In genomic region chr7:5020685-5021084, GRCm38 (mm10) we compare ENCODE assay signal across 9 mouse cellular contexts. TPM values are rescaled to one million over a fixed set of nuclear protein-coding genes. Genes with fewer than 3 reads are reported as not detected.
DNase-seq lines count a peak whose midpoint lies in the region; ATAC-seq and TF ChIP-seq lines count a peak whose summit lies in the region.
"Had no signal": no experiment of that assay in that cellular context is flagged by ENCODE, and none has a peak within 500 bp of the region (broad histone marks: within the 10 kb centered on the region; RNA-seq: fewer than 3 reads in every experiment).

No protein-coding gene starts in this region.

- H3K27me3 ChIP-seq in heart, embryonic 14.5 days (ENCODE audit: control insufficient read depth, insufficient read depth, low read length) = no peaks in the 10 kb centered on the region
- H3K27me3 ChIP-seq in E14TG2a.4 (ENCODE audit: insufficient read depth, low read length) = no peaks in the 10 kb centered on the region
- H3K27me3 ChIP-seq in embryonic facial prominence, embryonic 14.5 days (replicated peaks; ENCODE audit: control insufficient read depth, insufficient read depth, low read length) = no peaks in the 10 kb centered on the region
- H3K27me3 ChIP-seq in limb, embryonic 15.5 days = no peaks in the 10 kb centered on the region
- H3K27me3 ChIP-seq in stomach, embryonic 15.5 days (replicated peaks) = no peaks in the 10 kb centered on the region

- H3K36me3 ChIP-seq in heart, embryonic 14.5 days (ENCODE audit: control insufficient read depth, insufficient read depth, low read length) = peaks cover 46% of the 10 kb centered on the region
- H3K36me3 ChIP-seq in E14TG2a.4 (ENCODE audit: insufficient read depth, low read length) = peaks cover 48% of the 10 kb centered on the region
- H3K36me3 ChIP-seq in embryonic facial prominence, embryonic 14.5 days (ENCODE audit: control insufficient read depth, insufficient read depth, low read length) = peaks cover 47% of the 10 kb centered on the region
- peaks cover 45% of the 10 kb centered on the region for H3K36me3 ChIP-seq in limb, embryonic 15.5 days
- peaks cover 34% of the 10 kb centered on the region for H3K36me3 ChIP-seq in stomach, embryonic 15.5 days

- H3K27ac ChIP-seq in heart, embryonic 14.5 days (replicated peaks in 1 of 2; ENCODE audit: control insufficient read depth in 1 of 2, insufficient read depth in 1 of 2, low read depth in 2 of 2, low read length in 2 of 2) = peak overlapping the region; percentile 76 to 97
- peak overlapping the region; percentile 93 for H3K27ac ChIP-seq in embryonic facial prominence, embryonic 14.5 days (replicated peaks; ENCODE audit: low read depth, low read length)
- peak overlapping the region; percentile 98 for H3K27ac ChIP-seq in limb, embryonic 15.5 days
- H3K27ac ChIP-seq in stomach, embryonic 15.5 days = peak overlapping the region; percentile 97

- no peak for TF ChIP-seq CTCF in E14TG2a.4 (conservative IDR thresholded peaks at IDR 0.05; ENCODE audit: low read length)

- intact Hi-C loops in left cerebral cortex, postnatal 4 days (cut with DNase I) = no loop called here

- H3K4me2 ChIP-seq in heart, embryonic 14.5 days (ENCODE audit: low read length) = peak overlapping the region; percentile 80
- peak overlapping the region; percentile 84 for H3K4me2 ChIP-seq in embryonic facial prominence, embryonic 14.5 days (ENCODE audit: low read depth, low read length)
- peak overlapping the region; percentile 71 for H3K4me2 ChIP-seq in limb, embryonic 15.5 days
- H3K4me2 ChIP-seq in stomach, embryonic 15.5 days = peak overlapping the region; percentile 79

- ATAC-seq in heart, embryonic 14.5 days (ENCODE audit: insufficient number of reproducible peaks, insufficient read depth, low FRiP score, low read depth) = no peak
- peak; percentile 10; the same call in 1 of the 2 replicates for ATAC-seq in embryonic facial prominence, embryonic 14.5 days (ENCODE audit: low read depth)
- ATAC-seq in limb, embryonic 15.5 days (ENCODE audit: insufficient number of reproducible peaks, low FRiP score, low TSS enrichment, low read depth) = no peak; the same call in 1 of the 2 replicates
- peak; percentile 0 for ATAC-seq in stomach, embryonic 15.5 days (ENCODE audit: insufficient read depth, low FRiP score, low read depth)

- peak overlapping the region; percentile 79 to 86 for H3K4me3 ChIP-seq in heart, embryonic 14.5 days (ENCODE audit: control insufficient read depth in 1 of 2, insufficient read depth in 1 of 2, low read depth in 1 of 2, low read length in 2 of 2)
- peak overlapping the region; percentile 95 for H3K4me3 ChIP-seq in E14TG2a.4 (replicated peaks; ENCODE audit: low read length)
- peak overlapping the region; percentile 92 for H3K4me3 ChIP-seq in embryonic facial prominence, embryonic 14.5 days (ENCODE audit: low read depth, low read length)
- H3K4me3 ChIP-seq in limb, embryonic 15.5 days = peak overlapping the region; percentile 79
- H3K4me3 ChIP-seq in stomach, embryonic 15.5 days (replicated peaks) = peak overlapping the region; percentile 90

- H3K9me3 ChIP-seq in heart, embryonic 14.5 days (ENCODE audit: control insufficient read depth, low read length) = no peaks in the 10 kb centered on the region
- peaks cover 5% of the 10 kb centered on the region for H3K9me3 ChIP-seq in E14TG2a.4 (ENCODE audit: low read length)
- H3K9me3 ChIP-seq in embryonic facial prominence, embryonic 14.5 days (ENCODE audit: control insufficient read depth, low read length) = no peaks in the 10 kb centered on the region
- H3K9me3 ChIP-seq in limb, embryonic 15.5 days = no peaks in the 10 kb centered on the region
- H3K9me3 ChIP-seq in stomach, embryonic 15.5 days = no peaks in the 10 kb centered on the region

- H3K9ac ChIP-seq in heart, embryonic 14.5 days (ENCODE audit: low read length) = peak overlapping the region; percentile 97
- H3K9ac ChIP-seq in embryonic facial prominence, embryonic 14.5 days (ENCODE audit: low read depth, low read length) = peak overlapping the region; percentile 94
- H3K9ac ChIP-seq in limb, embryonic 15.5 days = peak overlapping the region; percentile 87
- H3K9ac ChIP-seq in stomach, embryonic 15.5 days = peak overlapping the region; percentile 94

- H3K4me1 ChIP-seq in heart, embryonic 14.5 days (ENCODE audit: control insufficient read depth in 2 of 2, insufficient read depth in 2 of 2, low read length in 2 of 2) = peaks cover 4 to 14% of the 10 kb centered on the region in 2 experiments
- H3K4me1 ChIP-seq in E14TG2a.4 (replicated peaks; ENCODE audit: low read depth, low read length) = peaks cover 58% of the 10 kb centered on the region
- peaks cover 12% of the 10 kb centered on the region for H3K4me1 ChIP-seq in embryonic facial prominence, embryonic 14.5 days (ENCODE audit: control insufficient read depth, insufficient read depth, low read length)
- peaks cover 32% of the 10 kb centered on the region for H3K4me1 ChIP-seq in limb, embryonic 15.5 days
- peaks cover 16% of the 10 kb centered on the region; the same call in 1 of the 2 replicates for H3K4me1 ChIP-seq in stomach, embryonic 15.5 days

- WGBS in heart, embryonic 14.5 days = 0% methylated on average over 14 of the region's 15 CpGs
- WGBS in embryonic facial prominence, embryonic 14.5 days = 0% methylated on average over 9 of the region's 15 CpGs
- 0% methylated on average over 14 of the region's 15 CpGs for WGBS in limb, embryonic 15.5 days
- 0% methylated on average over 15 of the region's 15 CpGs for WGBS in stomach, embryonic 15.5 days

- DNase-seq in heart, adult 18-20 months = no peak
- DNase-seq in embryonic facial prominence, embryonic 14.5 days (ENCODE audit: low spot score) = no peak
- DNase-seq in left cerebral cortex, postnatal 4 days = no peak
- DNase-seq in gastrocnemius, postnatal 25 days = no peak

RNA-seq across cellular contexts. Expression of gene Ccdc106, which starts 0.3 kb away (rescaled TPM):
- 0.73 and 1.9 TPM in 2 replicates for polyA plus RNA-seq in heart, embryonic 14.5 days (2014; fragmentation: Nextera tagmentation; extraction: Ambion mirVana)
- total RNA-seq in heart, adult 18-20 months (2021) = under 1 TPM in 1 of 2 experiments, not detected in 1; 0.20 TPM
- 21.6 and 30.7 TPM in 2 replicates for polyA plus RNA-seq in embryonic facial prominence, embryonic 14.5 days (2014; fragmentation: Nextera tagmentation; extraction: Ambion mirVana)
- polyA plus RNA-seq in limb, embryonic 15.5 days (2015; fragmentation: Nextera tagmentation; extraction: Ambion mirVana) = 31.0 and 37.3 TPM in 2 replicates
- 19.2 and 20.8 TPM in 2 replicates for polyA plus RNA-seq in stomach, embryonic 15.5 days (2015; fragmentation: Nextera tagmentation; extraction: Ambion mirVana)
- total RNA-seq in left cerebral cortex, postnatal 4 days (2021) = 10 to 100 TPM; 50.4 to 61.6 TPM
- total RNA-seq in gastrocnemius, postnatal 25 days (2021) = not detected

RNA-seq across cellular contexts. Expression of gene Zfp865, which starts 0.5 kb away (rescaled TPM):
- polyA plus RNA-seq in heart, embryonic 14.5 days (2014; fragmentation: Nextera tagmentation; extraction: Ambion mirVana) = 4.4 and 4.9 TPM in 2 replicates
- total RNA-seq in heart, adult 18-20 months (2021) = 10 to 100 TPM; 11.5 to 14.0 TPM
- 5.3 and 5.8 TPM in 2 replicates for polyA plus RNA-seq in embryonic facial prominence, embryonic 14.5 days (2014; fragmentation: Nextera tagmentation; extraction: Ambion mirVana)
- polyA plus RNA-seq in limb, embryonic 15.5 days (2015; fragmentation: Nextera tagmentation; extraction: Ambion mirVana) = 4.9 and 6.3 TPM in 2 replicates
- 5.5 and 7.7 TPM in 2 replicates for polyA plus RNA-seq in stomach, embryonic 15.5 days (2015; fragmentation: Nextera tagmentation; extraction: Ambion mirVana)
- total RNA-seq in left cerebral cortex, postnatal 4 days (2021) = 10 to 100 TPM; 43.8 to 45.9 TPM
- total RNA-seq in gastrocnemius, postnatal 25 days (2021) = 10 to 100 TPM; 10.8 to 12.1 TPM

RNA-seq across cellular contexts. Expression of gene Gm44973, which starts 5.4 kb away (rescaled TPM):
- polyA plus RNA-seq in heart, embryonic 14.5 days (2014; fragmentation: Nextera tagmentation; extraction: Ambion mirVana) = 0.34 TPM in 1 of 2 replicates, not detected in the other
- not detected for total RNA-seq in heart, adult 18-20 months (2021)
- 1.5 TPM in 1 of 2 replicates, not detected in the other for polyA plus RNA-seq in embryonic facial prominence, embryonic 14.5 days (2014; fragmentation: Nextera tagmentation; extraction: Ambion mirVana)
- 1.7 TPM in 1 of 2 replicates, not detected in the other for polyA plus RNA-seq in limb, embryonic 15.5 days (2015; fragmentation: Nextera tagmentation; extraction: Ambion mirVana)
- 1.5 and 2.0 TPM in 2 replicates for polyA plus RNA-seq in stomach, embryonic 15.5 days (2015; fragmentation: Nextera tagmentation; extraction: Ambion mirVana)
- total RNA-seq in left cerebral cortex, postnatal 4 days (2021) = not detected
- total RNA-seq in gastrocnemius, postnatal 25 days (2021) = not detected
- polyA plus RNA-seq: brain, embryonic 14.5 days had no signal

RNA-seq across cellular contexts. Expression of gene Fiz1, which starts 6.2 kb away (rescaled TPM):
- 23.4 and 23.8 TPM in 2 replicates for polyA plus RNA-seq in heart, embryonic 14.5 days (2014; fragmentation: Nextera tagmentation; extraction: Ambion mirVana)
- total RNA-seq in heart, adult 18-20 months (2021) = 10 to 100 TPM; 16.2 to 17.0 TPM
- polyA plus RNA-seq in embryonic facial prominence, embryonic 14.5 days (2014; fragmentation: Nextera tagmentation; extraction: Ambion mirVana) = 31.1 and 32.8 TPM in 2 replicates
- polyA plus RNA-seq in limb, embryonic 15.5 days (2015; fragmentation: Nextera tagmentation; extraction: Ambion mirVana) = 37.7 and 38.6 TPM in 2 replicates
- polyA plus RNA-seq in stomach, embryonic 15.5 days (2015; fragmentation: Nextera tagmentation; extraction: Ambion mirVana) = 40.6 and 43.0 TPM in 2 replicates
- total RNA-seq in left cerebral cortex, postnatal 4 days (2021) = 10 to 100 TPM; 28.0 to 31.4 TPM
- total RNA-seq in gastrocnemius, postnatal 25 days (2021) = 10 to 100 TPM; 17.7 to 18.2 TPM

RNA-seq across cellular contexts. Expression of gene Zfp524, which starts 6.5 kb away (rescaled TPM):
- polyA plus RNA-seq in heart, embryonic 14.5 days (2014; fragmentation: Nextera tagmentation; extraction: Ambion mirVana) = 12.6 and 13.6 TPM in 2 replicates
- 10 to 100 TPM in 1 of 2 experiments, 1 to 10 TPM in 1; 9.2 to 11.8 TPM for total RNA-seq in heart, adult 18-20 months (2021)
- 14.5 and 16.5 TPM in 2 replicates for polyA plus RNA-seq in embryonic facial prominence, embryonic 14.5 days (2014; fragmentation: Nextera tagmentation; extraction: Ambion mirVana)
- 14.5 and 15.0 TPM in 2 replicates for polyA plus RNA-seq in limb, embryonic 15.5 days (2015; fragmentation: Nextera tagmentation; extraction: Ambion mirVana)
- polyA plus RNA-seq in stomach, embryonic 15.5 days (2015; fragmentation: Nextera tagmentation; extraction: Ambion mirVana) = 16.0 and 16.4 TPM in 2 replicates
- 1 to 10 TPM; 3.9 to 5.0 TPM for total RNA-seq in left cerebral cortex, postnatal 4 days (2021)
- total RNA-seq in gastrocnemius, postnatal 25 days (2021) = 1 to 10 TPM; 7.1 to 8.7 TPM

Comparison
In these comparisons a context has a peak if more than half of its experiments do, and no peak if none do; other contexts are left out.
1. ATAC-seq: peak in embryonic facial prominence, embryonic 14.5 days (single experiment) and stomach, embryonic 15.5 days (single experiment); none in heart, embryonic 14.5 days (single experiment) and limb, embryonic 15.5 days (single experiment).
2. Peak in every context shown above with its lines, with median percentiles within 50 percentile points of each other: H3K27ac ChIP-seq, H3K4me2 ChIP-seq, H3K4me3 ChIP-seq and H3K9ac ChIP-seq.